Mouse (Mus musculus): Measurements from ENCODE around the gene Mapk7.

Gene Mapk7

GRCm38 (mm10) chr11:61449499-61450292 lies 44.5 kb downstream of the Mapk7 start:
- DNase-seq = no peak

GRCm38 (mm10) chr11:61448599-61449225 lies 45.5 kb downstream of the Mapk7 start:
- DNase-seq = peak; percentile 57

GRCm38 (mm10) chr11:61448041-61448440 lies 46.2 kb downstream of the Mapk7 start:
- DNase-seq = no peak

GRCm38 (mm10) chr11:61447296-61447695 lies 46.9 kb downstream of the Mapk7 start:
- no peak for DNase-seq

- peak; percentile 72 for DNase-seq
Observed at GRCm38 (mm10) chr11:61443807-61444206, 50.4 kb downstream of the Mapk7 start.

- no peak for DNase-seq
Observed at GRCm38 (mm10) chr11:61441670-61442069, 52.5 kb downstream of the Mapk7 start.

- DNase-seq = no peak
Observed at GRCm38 (mm10) chr11:61440416-61440815, 53.8 kb downstream of the Mapk7 start.

- DNase-seq = no peak
Observed at GRCm38 (mm10) chr11:61439170-61439569, 55.0 kb downstream of the Mapk7 start.

Data from layer of hippocampus, adult 9-11 months (tissue).